Mouse (Mus musculus) kidney, adult 2 months (tissue): ENCODE results near the gene Tln2. TPM values are rescaled to one million over a fixed set of nuclear protein-coding genes. Genes with fewer than 3 reads are reported as not detected.

Experiments used
- DNase-seq: peaks from one replicate; pipeline ENCODE4 v3.0.0; 2021
- H3K27ac ChIP-seq: fragments of 200-500 bp; 2 replicates; pipeline ENCODE4 v1.5.1; 2012; ENCODE audit warnings: low read depth, low read length, control low read depth, inconsistent platforms; ENCODE audit not compliant: insufficient read depth
- H3K27me3 ChIP-seq: fragments of 200-500 bp; replicated peaks from 2 replicates; pipeline ENCODE4 v1.6.1; 2012; ENCODE audit warnings: mild to moderate bottlenecking, moderate library complexity, low read length, inconsistent platforms; ENCODE audit not compliant: control insufficient read depth, insufficient read depth
- H3K36me3 ChIP-seq: fragments of 200-500 bp; 2 replicates; pipeline ENCODE4 v1.6.1; 2012; ENCODE audit warnings: mild to moderate bottlenecking, moderate library complexity, low read length, inconsistent platforms; ENCODE audit not compliant: control insufficient read depth, insufficient read depth
- H3K4me1 ChIP-seq: fragments of 200-500 bp; 2 replicates; pipeline ENCODE4 v1.6.1; 2011; ENCODE audit warnings: low read length; ENCODE audit not compliant: control insufficient read depth, insufficient read depth
- H3K4me3 ChIP-seq: fragments of 200-500 bp; 2 replicates; pipeline ENCODE4 v1.5.1; 2011; ENCODE audit warnings: mild to moderate bottlenecking, low read depth, low read length, control low read depth; ENCODE audit not compliant: insufficient read depth
- CTCF ChIP-seq: fragments of 200-500 bp; conservative IDR thresholded peaks from 2 replicates; pipeline ENCODE4 v1.5.1; 2011; ENCODE audit warnings: low read depth, mild to moderate bottlenecking, control low read depth, low read length, moderate library complexity, mixed read lengths; ENCODE audit not compliant: insufficient read depth, insufficient read length
- POLR2A ChIP-seq: fragments of 200-500 bp; IDR thresholded peaks from one replicate; pipeline ENCODE4 v1.6.1; 2011; ENCODE audit warnings: low read depth, low read length, control low read depth
- WGBS: fragments of 180-500 bp; shearing (Covaris S2); methylation state at CpG from one replicate; pipeline ENCODE4 v1.1.7; 2018; 5-methylcytosine and 5-hydroxymethylcytosine counted together
- polyA plus RNA-seq: library from polyadenylated mRNA; depleted of rRNA; stranded (reverse); fragments of >200 nt; gene quantifications from 2 replicates; pipeline ENCODE4 v1.2.3, GENCODE M21; 2012

Tln2 gene
- polyA plus RNA-seq, 1 experiment = 113 TPM

GRCm38 (mm10) chr9:67362053-67362452 lies 197.4 kb downstream of the Tln2 start:
- WGBS = 89% methylated on average over 2 of the region's 2 CpGs
- H3K36me3 ChIP-seq = no peaks in the 10 kb centered on the region; the same call in 1 of the 2 replicates
- H3K27ac ChIP-seq = no peak overlapping the region
- no peak for DNase-seq
- no peak overlapping the region for H3K4me3 ChIP-seq
- H3K4me1 ChIP-seq = no peaks in the 10 kb centered on the region
- H3K27me3 ChIP-seq = no peaks in the 10 kb centered on the region
- no peak for TF ChIP-seq CTCF
- TF ChIP-seq POLR2A = no peak

- H3K4me3 ChIP-seq = no peak overlapping the region
- 76% methylated on average over 5 of the region's 5 CpGs for WGBS
- TF ChIP-seq POLR2A (no peak), CTCF (no peak)
- H3K27me3 ChIP-seq = no peaks in the 10 kb centered on the region
- no peaks in the 10 kb centered on the region; the same call in 1 of the 2 replicates for H3K36me3 ChIP-seq
- no peaks in the 10 kb centered on the region for H3K4me1 ChIP-seq
- no peak overlapping the region for H3K27ac ChIP-seq
- no peak for DNase-seq
Observed at GRCm38 (mm10) chr9:67361511-67361910, 198.0 kb downstream of the Tln2 start.

GRCm38 (mm10) chr9:67354356-67354755 lies 205.1 kb downstream of the Tln2 start:
- Histone ChIP-seq H3K4me3 (no peak overlapping the region), H3K36me3 (no peaks in the 10 kb centered on the region; the same call in 1 of the 2 replicates)
- 91% methylated on average over 14 of the region's 14 CpGs for WGBS

GRCm38 (mm10) chr9:67353365-67353764 lies 206.1 kb downstream of the Tln2 start:
- Histone ChIP-seq H3K4me1 (no peaks in the 10 kb centered on the region), H3K27me3 (no peaks in the 10 kb centered on the region), H3K36me3 (no peaks in the 10 kb centered on the region; the same call in 1 of the 2 replicates), H3K27ac (no peak overlapping the region), H3K4me3 (no peak overlapping the region)
- WGBS = 81% methylated on average over 7 of the region's 7 CpGs
- TF ChIP-seq POLR2A = no peak
- no peak for TF ChIP-seq CTCF
- DNase-seq = no peak

More at GRCm38 (mm10) chr9:67354356-67354755, 205.1 kb downstream of the Tln2 start:
- DNase-seq = no peak
- no peaks in the 10 kb centered on the region for H3K4me1 ChIP-seq
- no peaks in the 10 kb centered on the region for H3K27me3 ChIP-seq
- TF ChIP-seq POLR2A (no peak), CTCF (no peak)
- no peak overlapping the region for H3K27ac ChIP-seq

- Histone ChIP-seq H3K36me3 (no peaks in the 10 kb centered on the region), H3K4me1 (no peaks in the 10 kb centered on the region), H3K27ac (no peak overlapping the region), H3K27me3 (no peaks in the 10 kb centered on the region), H3K4me3 (no peak overlapping the region)
- peak; percentile 4 for DNase-seq
- WGBS = 82% methylated on average over 7 of the region's 7 CpGs
- no peak for TF ChIP-seq POLR2A
- no peak; the same call in 1 of the 2 replicates for TF ChIP-seq CTCF
Observed at GRCm38 (mm10) chr9:67348983-67349382, 210.5 kb downstream of the Tln2 start.

- Histone ChIP-seq H3K36me3 (no peaks in the 10 kb centered on the region), H3K4me1 (no peaks in the 10 kb centered on the region), H3K27ac (no peak overlapping the region), H3K4me3 (no peak overlapping the region), H3K27me3 (no peaks in the 10 kb centered on the region)
- WGBS = 97% methylated on average over 5 of the region's 5 CpGs
- no peak for TF ChIP-seq CTCF
- no peak for TF ChIP-seq POLR2A
- DNase-seq = no peak
Observed at GRCm38 (mm10) chr9:67347184-67347583, 212.3 kb downstream of the Tln2 start.

- Histone ChIP-seq H3K4me1 (no peaks in the 10 kb centered on the region), H3K4me3 (no peak overlapping the region), H3K36me3 (no peaks in the 10 kb centered on the region), H3K27me3 (no peaks in the 10 kb centered on the region), H3K27ac (no peak overlapping the region)
- TF ChIP-seq POLR2A = no peak
- TF ChIP-seq CTCF = no peak
- DNase-seq = no peak
- WGBS = 90% methylated on average over 3 of the region's 3 CpGs
Observed at GRCm38 (mm10) chr9:67331281-67331680, 228.2 kb downstream of the Tln2 start.

GRCm38 (mm10) chr9:67328451-67328850 lies 231.1 kb downstream of the Tln2 start:
- DNase-seq = no peak
- WGBS = 93% methylated on average over 3 of the region's 3 CpGs
- Histone ChIP-seq H3K36me3 (no peaks in the 10 kb centered on the region; the same call in 1 of the 2 replicates), H3K4me1 (no peaks in the 10 kb centered on the region), H3K27me3 (no peaks in the 10 kb centered on the region), H3K27ac (no peak overlapping the region), H3K4me3 (no peak overlapping the region)
- TF ChIP-seq POLR2A (no peak), CTCF (no peak)
